Mouse (Mus musculus) urinary bladder, postnatal 0 days (tissue): ENCODE data around the gene 0610040J01Rik. TPM values are rescaled to one million over a fixed set of nuclear protein-coding genes. Genes with fewer than 3 reads are reported as not detected.

Experiments
- polyA plus RNA-seq: library from polyadenylated mRNA; unstranded; fragments of >200 nt; fragmentation: Nextera tagmentation; extraction: Ambion mirVana; gene quantifications from 2 replicates; pipeline ENCODE4 v1.2.1, GENCODE M21; 2015

0610040J01Rik gene
- polyA plus RNA-seq: 6.6 and 7.6 TPM in 2 replicates

DNA sequence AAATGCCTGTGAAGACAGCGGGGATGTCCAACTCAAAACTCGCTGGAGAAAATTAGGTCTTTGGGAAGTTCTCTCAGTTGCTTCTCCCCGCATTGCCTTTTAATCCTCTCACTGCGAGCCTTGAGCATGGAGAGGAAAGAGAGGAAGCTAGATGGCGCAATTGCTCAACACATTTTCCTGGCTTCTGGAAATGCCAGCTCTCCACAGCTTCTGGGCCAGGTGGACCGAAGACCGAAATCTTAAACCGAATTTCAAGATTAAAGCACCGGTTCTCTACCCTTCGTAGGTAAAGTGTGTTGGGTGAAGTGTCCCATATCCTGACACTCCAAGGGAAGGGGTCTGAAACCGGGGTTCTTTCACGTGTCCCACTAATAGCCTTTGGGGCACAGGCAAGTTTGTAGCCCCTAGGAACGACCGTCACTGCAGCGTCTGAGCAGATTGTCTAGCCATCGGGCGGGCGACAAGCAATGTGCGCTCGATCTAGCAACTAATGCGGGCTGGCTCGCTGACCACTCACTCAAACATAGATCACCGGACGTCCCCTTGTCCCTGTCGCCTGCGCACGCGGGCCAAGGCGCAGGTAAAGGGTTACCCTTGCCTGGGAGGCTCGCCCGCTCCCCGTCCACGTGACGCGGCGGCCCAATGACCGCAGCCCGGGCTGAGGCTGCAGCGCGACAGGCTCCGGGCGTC lies at the start of gene 0610040J01Rik:
TSS of gene 0610040J01Rik (plus strand) at position 545 of the 690 bp plus-strand sequence.

Other genes with a start within 250 kb of the 0610040J01Rik start
- gene Nwd2, start 163.3 kb upstream of the 0610040J01Rik start, polyA plus RNA-seq: 0.05 TPM in 1 of 2 replicates, not detected in the other
- gene Rell1, start 156.5 kb downstream of the 0610040J01Rik start, polyA plus RNA-seq: 22.4 and 30.5 TPM in 2 replicates